Mouse (Mus musculus): Measurements from ENCODE around the gene Ppp1r12a.
"Not testable (repeated sequence)": the region's sequence is repeated elsewhere in the genome, so short reads cannot be mapped to it uniquely, and the experiment has no call there.

Ppp1r12a gene

GRCm38 (mm10) chr10:108202126-108202525, 40.1 kb downstream of the Ppp1r12a start:
- no peak for DNase-seq

GRCm38 (mm10) chr10:108203440-108203839, 41.4 kb downstream of the Ppp1r12a start:
- DNase-seq = no peak

GRCm38 (mm10) chr10:108209396-108209795, 47.4 kb downstream of the Ppp1r12a start:
- DNase-seq = no peak

- no peak for DNase-seq
Measured at GRCm38 (mm10) chr10:108224413-108224812, 62.4 kb downstream of the Ppp1r12a start.

- DNase-seq = no peak
Measured at GRCm38 (mm10) chr10:108237049-108237448, 75.1 kb downstream of the Ppp1r12a start.

GRCm38 (mm10) chr10:108239061-108239460, 77.1 kb downstream of the Ppp1r12a start:
- DNase-seq = no peak

GRCm38 (mm10) chr10:108250710-108251109, 88.7 kb downstream of the Ppp1r12a start:
- DNase-seq = no peak

- DNase-seq = no peak
Measured at GRCm38 (mm10) chr10:108251181-108251580, 89.2 kb downstream of the Ppp1r12a start.

GRCm38 (mm10) chr10:108255812-108256376, 93.9 kb downstream of the Ppp1r12a start:
- DNase-seq = no peak

- no peak for DNase-seq
Measured at GRCm38 (mm10) chr10:108260931-108261330, 98.9 kb downstream of the Ppp1r12a start.

- no peak for DNase-seq
Measured at GRCm38 (mm10) chr10:108264641-108265040, 102.6 kb downstream of the Ppp1r12a start.

GRCm38 (mm10) chr10:108271201-108271600, 109.2 kb downstream of the Ppp1r12a start:
- no peak for DNase-seq

GRCm38 (mm10) chr10:108276678-108277077, 114.7 kb downstream of the Ppp1r12a start:
- DNase-seq = no peak

GRCm38 (mm10) chr10:108277198-108277597, 115.2 kb downstream of the Ppp1r12a start:
- no peak for DNase-seq

GRCm38 (mm10) chr10:108281099-108281498, 119.1 kb downstream of the Ppp1r12a start:
- not testable (repeated sequence) for DNase-seq

GRCm38 (mm10) chr10:108282351-108282750, 120.4 kb downstream of the Ppp1r12a start:
- DNase-seq = no peak

GRCm38 (mm10) chr10:108283418-108283817, 121.4 kb downstream of the Ppp1r12a start:
- DNase-seq = no peak

- no peak for DNase-seq
Measured at GRCm38 (mm10) chr10:108283837-108284236, 121.8 kb downstream of the Ppp1r12a start.

- DNase-seq = no peak
Measured at GRCm38 (mm10) chr10:108284445-108284844, 122.5 kb downstream of the Ppp1r12a start.

- DNase-seq = no peak
Measured at GRCm38 (mm10) chr10:108284977-108285376, 123.0 kb downstream of the Ppp1r12a start.

- DNase-seq = no peak
Measured at GRCm38 (mm10) chr10:108286658-108287437, 124.9 kb downstream of the Ppp1r12a start.

GRCm38 (mm10) chr10:108287438-108287801, 125.4 kb downstream of the Ppp1r12a start:
- no peak for DNase-seq

- DNase-seq = no peak
Measured at GRCm38 (mm10) chr10:108290046-108290445, 128.1 kb downstream of the Ppp1r12a start.

- no peak for DNase-seq
Measured at GRCm38 (mm10) chr10:108291688-108292471, 129.9 kb downstream of the Ppp1r12a start.

All from thymus, adult 18-20 months (tissue).